Mouse (Mus musculus) ovary, adult 18-20 months (tissue): ENCODE data around the gene 1300017J02Rik.

Experiments
- DNase-seq: peaks from one replicate; pipeline ENCODE4 v3.0.0; 2022; ENCODE audit warnings: low spot score, mixed read lengths

1300017J02Rik gene

GRCm38 (mm10) chr9:103271104-103271503 is 33.8 kb downstream of the 1300017J02Rik start:
- DNase-seq = no peak

GRCm38 (mm10) chr9:103265778-103266177 is 39.1 kb downstream of the 1300017J02Rik start:
- no peak for DNase-seq

- DNase-seq = no peak
Measured at GRCm38 (mm10) chr9:103252906-103253305, 52.0 kb downstream of the 1300017J02Rik start.

GRCm38 (mm10) chr9:103248618-103249017 is 56.3 kb downstream of the 1300017J02Rik start:
- no peak for DNase-seq

GRCm38 (mm10) chr9:103246526-103247168 is 58.2 kb downstream of the 1300017J02Rik start:
- DNase-seq = no peak

- no peak for DNase-seq
Measured at GRCm38 (mm10) chr9:103243640-103244039, 61.2 kb downstream of the 1300017J02Rik start.

- no peak for DNase-seq
Measured at GRCm38 (mm10) chr9:103241206-103241605, 63.7 kb downstream of the 1300017J02Rik start.

GRCm38 (mm10) chr9:103239471-103239870 is 65.4 kb downstream of the 1300017J02Rik start:
- DNase-seq = no peak

- DNase-seq = no peak
Measured at GRCm38 (mm10) chr9:103234565-103235165, 70.2 kb downstream of the 1300017J02Rik start.

- DNase-seq = no peak
Measured at GRCm38 (mm10) chr9:103234059-103234458, 70.8 kb downstream of the 1300017J02Rik start.

- DNase-seq = no peak
Measured at GRCm38 (mm10) chr9:103233006-103233395, 71.9 kb downstream of the 1300017J02Rik start.

GRCm38 (mm10) chr9:103232232-103233005 is 72.5 kb downstream of the 1300017J02Rik start:
- no peak for DNase-seq

- peak; percentile 31 for DNase-seq
Measured at GRCm38 (mm10) chr9:103230151-103230951, 74.5 kb downstream of the 1300017J02Rik start, which contains the start of the genes Gm20425 and Trf. Gene Gm20425 (minus strand): TSS chr9:103230307. Gene Trf (minus strand): TSS chr9:103230444.

- DNase-seq = no peak
Measured at GRCm38 (mm10) chr9:103229037-103229867, 75.6 kb downstream of the 1300017J02Rik start.

GRCm38 (mm10) chr9:103228370-103229003 is 76.4 kb downstream of the 1300017J02Rik start:
- no peak for DNase-seq

GRCm38 (mm10) chr9:103227760-103228159 is 77.1 kb downstream of the 1300017J02Rik start:
- DNase-seq = no peak

- peak; percentile 45 for DNase-seq
Measured at GRCm38 (mm10) chr9:103226806-103227205, 78.1 kb downstream of the 1300017J02Rik start.

- DNase-seq = no peak
Measured at GRCm38 (mm10) chr9:103225464-103225863, 79.4 kb downstream of the 1300017J02Rik start.

GRCm38 (mm10) chr9:103224721-103225120 is 80.2 kb downstream of the 1300017J02Rik start:
- no peak for DNase-seq

GRCm38 (mm10) chr9:103214281-103214680 is 90.6 kb downstream of the 1300017J02Rik start:
- DNase-seq = no peak

GRCm38 (mm10) chr9:103213631-103214030 is 91.3 kb downstream of the 1300017J02Rik start:
- no peak for DNase-seq
